Mouse (Mus musculus) urinary bladder, postnatal 0 days (tissue): ENCODE data around the gene Rab33b. TPM values are rescaled to one million over a fixed set of nuclear protein-coding genes. Genes with fewer than 3 reads are reported as not detected.

ENCODE experiments used
- polyA plus RNA-seq: library from polyadenylated mRNA; unstranded; fragments of >200 nt; fragmentation: Nextera tagmentation; extraction: Ambion mirVana; gene quantifications from 2 replicates; pipeline ENCODE4 v1.2.1, GENCODE M21; 2015

Gene Rab33b
- 26.3 and 34.0 TPM in 2 replicates for polyA plus RNA-seq

GRCm38 (mm10) chr3:51483741-51484359, at the start of gene Rab33b:
TSS of gene Rab33b (plus strand) at chr3:51483920.

Other genes with a start within 250 kb of the Rab33b start
- gene Elf2, start 143.3 kb upstream of the Rab33b start, polyA plus RNA-seq: 44.3 and 45.6 TPM in 2 replicates
- gene Mgarp, start 87.2 kb upstream of the Rab33b start, polyA plus RNA-seq: 4.9 and 8.3 TPM in 2 replicates
- gene Ndufc1, start 74.9 kb upstream of the Rab33b start, polyA plus RNA-seq: 806 and 913 TPM in 2 replicates
- 17.8 and 27.2 TPM in 2 replicates for gene Naa15, start 68.8 kb upstream of the Rab33b start, polyA plus RNA-seq
- 3.3 and 3.6 TPM in 2 replicates for gene Setd7, start 77.0 kb downstream of the Rab33b start, polyA plus RNA-seq
- gene Mgst2, start 176.4 kb downstream of the Rab33b start, polyA plus RNA-seq: 11.4 and 12.6 TPM in 2 replicates